Mouse (Mus musculus) layer of hippocampus, postnatal 14 days (tissue): Measurements from ENCODE around the gene Map3k19. TPM values are rescaled to one million over a fixed set of nuclear protein-coding genes. Genes with fewer than 3 reads are reported as not detected.

ENCODE experiments used
- DNase-seq, 2 experiments: peaks; one replicate each; pipeline ENCODE4 v3.0.0; 2021 to 2022; ENCODE audit warnings: low spot score in 2 of 2, mixed read lengths in 1 of 2
- long read RNA-seq, 2 experiments: library from polyadenylated mRNA; stranded (forward); transcript quantifications; one replicate each; pipeline ENCODE4 v2.0.0; 2021
- total RNA-seq, 2 experiments: library from RNA; stranded (reverse); gene quantifications; 2 replicates each; pipeline ENCODE4 v1.2.3; 2021

Map3k19 gene
- 1 to 10 TPM; 4.6 TPM for total RNA-seq
- long read RNA-seq, experiment 1, partial matches to known transcripts: 0 of 1 reads
- long read RNA-seq, experiment 1, other reads (novel, unspliced or antisense): 1 of 1 reads
- long read RNA-seq, experiment 2, partial matches to known transcripts: 1 of 5 reads
- long read RNA-seq, experiment 2, other reads (novel, unspliced or antisense): 4 of 5 reads

DNA sequence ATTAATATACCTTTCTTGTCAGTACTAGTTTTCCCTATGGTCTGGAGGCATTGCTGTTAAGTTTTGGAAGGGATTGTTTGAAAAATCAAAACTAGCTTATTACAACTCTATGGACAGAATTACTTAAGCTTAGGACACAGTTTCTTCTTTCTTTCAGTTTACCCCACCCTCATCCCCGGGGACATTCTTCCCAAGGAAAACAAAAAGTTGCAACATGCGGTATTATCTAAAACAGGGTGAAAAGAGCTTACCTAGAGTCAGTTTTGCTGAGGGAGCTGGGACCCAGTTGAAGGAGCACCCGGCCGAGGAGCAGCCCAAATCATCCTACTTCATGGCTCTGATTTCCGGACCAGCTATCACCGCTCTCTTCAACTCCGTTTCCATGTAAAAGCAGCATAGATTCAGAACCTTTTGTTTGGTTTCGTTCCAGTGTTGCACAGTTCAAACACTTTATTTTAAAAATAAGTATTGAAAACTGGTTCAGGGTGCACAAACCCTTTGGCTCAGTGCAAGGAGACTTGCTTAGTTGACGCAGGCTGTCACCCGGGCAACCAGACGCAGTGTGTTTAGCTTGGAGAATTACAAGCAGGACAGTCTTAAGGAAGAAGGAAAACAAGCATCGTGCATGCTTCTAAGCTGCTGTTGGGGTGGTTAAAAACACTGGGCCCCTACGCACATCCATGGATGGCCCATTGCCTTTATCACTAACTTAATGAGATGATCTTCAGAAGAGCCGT lies at the start of gene Map3k19:
Map3k19 (minus strand) TSS at position 546 of the 737 bp plus-strand sequence.
- DNase-seq: peak; percentile 27 to 60

DNA sequence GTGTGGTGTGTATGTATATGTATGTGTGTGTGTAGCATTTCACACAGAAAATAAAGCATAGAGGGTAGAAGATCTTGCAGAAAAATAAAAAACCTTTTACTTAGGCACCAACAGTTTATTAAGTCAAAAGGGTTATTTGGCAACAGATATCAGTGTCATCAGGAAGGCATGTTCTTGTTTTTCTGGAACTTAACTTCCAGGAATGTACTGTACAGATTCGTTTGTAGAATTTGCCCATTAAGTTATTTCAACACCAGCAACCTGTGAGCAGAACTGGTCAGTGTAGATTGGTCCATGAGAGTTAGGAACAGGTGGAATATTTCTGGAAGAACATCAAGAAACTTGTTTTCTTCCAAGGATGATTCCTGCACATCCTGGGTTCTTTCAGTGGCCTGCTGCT lies 44.6 kb upstream of the Map3k19 start:
- DNase-seq: no peak

DNA sequence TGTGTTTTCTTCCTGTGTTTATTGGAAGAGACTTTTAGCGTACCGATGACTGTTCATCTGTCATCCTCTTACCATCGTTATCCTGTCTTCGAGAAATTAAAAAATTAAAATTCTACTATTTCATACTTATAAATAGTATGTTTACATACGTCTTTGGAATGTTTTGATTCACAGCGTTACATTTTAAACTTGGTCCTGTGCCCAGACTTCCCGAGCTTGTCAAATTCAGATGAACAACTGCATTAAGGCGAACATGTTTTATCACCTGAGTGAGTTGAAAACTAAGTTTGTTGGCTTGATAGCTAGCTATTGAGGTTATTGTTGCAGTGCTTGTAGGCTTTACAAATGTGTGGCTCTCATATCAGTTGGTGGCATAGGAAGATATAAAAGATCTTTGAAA lies 14.4 kb upstream of the Map3k19 start:
- DNase-seq: peak in 1 of 2 experiments; percentile 20

DNA sequence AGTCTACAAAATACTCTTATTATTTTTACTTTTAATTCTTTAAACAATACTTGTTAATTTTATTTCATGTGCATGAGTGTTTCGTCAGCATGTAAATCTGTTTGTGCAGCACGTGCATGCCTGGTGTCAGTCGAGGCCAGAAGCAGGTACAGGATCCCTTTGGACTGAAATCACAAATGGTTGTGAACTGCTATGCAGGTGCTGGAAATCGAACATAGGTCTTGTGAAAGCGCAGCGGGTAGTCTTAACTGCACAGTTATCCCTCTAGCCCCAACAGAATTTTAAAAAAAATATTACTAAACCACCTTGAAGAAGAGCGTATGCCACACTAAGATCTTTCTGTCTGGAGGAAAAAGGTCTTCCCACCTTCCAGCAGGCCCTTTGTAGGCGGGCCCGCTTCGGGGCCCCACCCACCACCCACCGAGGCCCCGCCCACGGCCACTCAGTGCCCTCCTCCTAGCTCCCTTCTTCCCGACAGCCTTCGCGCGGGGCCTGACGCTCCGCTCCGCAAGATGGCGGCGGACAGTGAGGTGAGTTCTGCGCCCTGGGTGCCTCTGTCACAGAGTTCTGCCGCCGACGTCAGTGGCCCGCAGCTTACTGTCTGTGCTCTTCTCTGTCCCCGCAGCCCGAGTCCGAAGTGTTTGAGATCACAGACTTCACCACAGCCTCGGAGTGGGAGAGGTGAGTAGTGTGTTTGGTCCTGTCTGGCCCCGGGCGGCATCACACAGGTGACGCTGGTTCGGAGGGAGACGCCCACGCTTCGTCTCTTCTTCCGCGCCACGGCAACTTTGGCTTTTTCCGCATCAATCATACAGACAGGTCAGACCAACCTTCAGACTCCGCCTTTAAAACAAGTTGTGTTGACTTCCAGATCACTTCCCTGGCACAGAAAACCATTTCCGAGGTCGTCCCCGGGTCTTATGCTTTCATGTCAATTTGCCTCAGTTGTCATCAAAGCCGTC lies 13.8 kb upstream of the Map3k19 start, which contains the start of gene Rab3gap1:
Rab3gap1 (plus strand) TSS at position 474 of the 962 bp plus-strand sequence.
- DNase-seq: peak; percentile 81 to 82

DNA sequence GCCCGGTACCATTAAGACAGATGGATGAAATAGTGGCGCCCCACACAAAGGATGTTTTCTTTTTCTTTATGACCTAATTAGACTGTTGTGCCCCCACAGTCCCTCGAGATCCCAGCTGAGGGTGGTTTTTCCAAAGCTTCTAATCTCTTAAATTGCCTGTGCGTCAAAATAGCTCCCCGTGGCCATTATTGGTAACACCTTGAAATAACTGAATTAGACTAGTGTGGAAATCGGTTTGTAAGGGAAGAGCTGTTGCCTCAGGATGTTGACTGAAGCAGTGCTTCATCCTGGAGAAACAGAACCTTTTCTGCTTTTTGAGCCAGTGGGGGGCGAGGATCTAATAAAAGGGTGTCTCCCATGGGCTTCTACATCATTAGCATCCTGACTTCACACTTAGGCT lies 9.0 kb upstream of the Map3k19 start:
- no peak for DNase-seq

DNA sequence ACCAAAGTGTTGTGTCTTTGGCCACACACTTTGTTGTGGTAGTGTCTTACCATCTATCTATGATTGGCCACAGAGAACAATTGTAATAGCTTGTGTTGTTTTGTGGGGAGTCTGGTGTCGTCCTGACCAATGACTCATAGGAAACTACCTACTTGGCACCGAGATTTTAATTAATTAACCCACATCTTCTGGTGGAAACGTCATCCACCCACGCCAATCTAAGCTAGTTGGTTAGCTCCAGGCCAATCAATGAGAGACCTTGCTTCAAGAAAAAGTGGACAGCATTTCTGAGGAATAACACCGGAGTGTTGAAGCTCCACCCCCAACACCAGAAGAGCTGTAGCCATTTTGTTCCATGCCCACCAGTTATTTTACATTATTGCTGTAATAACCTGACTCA lies 7.1 kb upstream of the Map3k19 start:
- DNase-seq: no peak

DNA sequence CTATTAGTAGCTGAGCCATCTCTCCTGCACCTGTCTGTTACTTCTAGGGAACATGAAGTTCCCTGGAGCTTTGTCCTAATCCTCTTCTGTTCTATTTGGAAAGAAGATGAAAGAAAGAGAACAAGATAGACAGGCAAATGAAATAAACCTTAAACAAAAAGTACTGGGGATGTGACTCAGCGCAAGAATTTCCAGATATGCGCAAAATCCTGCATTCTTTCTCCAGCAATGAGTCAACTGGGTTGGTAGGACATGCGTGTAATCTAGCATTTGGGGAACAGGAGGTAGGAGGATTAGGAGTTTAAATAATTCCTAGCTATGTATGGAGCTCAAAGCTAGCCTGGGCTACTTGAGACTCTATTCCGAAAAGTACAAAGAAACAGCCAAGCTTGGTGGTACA lies 5.7 kb upstream of the Map3k19 start:
- no peak for DNase-seq

DNA sequence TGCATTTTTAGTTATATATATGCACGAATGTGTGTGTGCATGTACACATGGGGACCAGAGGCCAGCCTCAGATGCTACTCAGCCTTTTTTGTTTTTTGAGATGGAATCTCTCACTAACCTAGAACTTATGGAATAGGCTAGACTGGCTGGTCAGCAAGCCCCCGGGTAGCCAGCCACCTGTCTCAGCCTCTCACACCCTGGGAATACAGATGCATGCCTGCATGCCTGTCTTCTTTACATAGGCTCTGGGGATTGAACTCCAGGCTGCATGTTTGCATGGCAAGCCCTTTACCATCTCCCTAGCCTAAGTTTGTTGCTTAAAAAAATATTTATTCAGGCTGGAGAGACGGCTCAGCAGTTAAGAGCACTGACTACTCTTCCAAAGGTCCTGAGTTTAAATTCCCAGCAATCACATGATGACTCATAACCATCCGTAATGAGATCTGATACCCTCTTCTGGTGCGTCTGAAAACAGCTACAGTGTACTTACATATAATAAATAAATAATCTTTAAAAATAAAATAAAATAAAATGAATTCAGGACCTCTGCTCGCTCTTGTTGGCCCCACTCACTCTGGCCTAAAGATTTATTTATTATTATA lies 5.1 kb upstream of the Map3k19 start:
- no peak for DNase-seq

DNA sequence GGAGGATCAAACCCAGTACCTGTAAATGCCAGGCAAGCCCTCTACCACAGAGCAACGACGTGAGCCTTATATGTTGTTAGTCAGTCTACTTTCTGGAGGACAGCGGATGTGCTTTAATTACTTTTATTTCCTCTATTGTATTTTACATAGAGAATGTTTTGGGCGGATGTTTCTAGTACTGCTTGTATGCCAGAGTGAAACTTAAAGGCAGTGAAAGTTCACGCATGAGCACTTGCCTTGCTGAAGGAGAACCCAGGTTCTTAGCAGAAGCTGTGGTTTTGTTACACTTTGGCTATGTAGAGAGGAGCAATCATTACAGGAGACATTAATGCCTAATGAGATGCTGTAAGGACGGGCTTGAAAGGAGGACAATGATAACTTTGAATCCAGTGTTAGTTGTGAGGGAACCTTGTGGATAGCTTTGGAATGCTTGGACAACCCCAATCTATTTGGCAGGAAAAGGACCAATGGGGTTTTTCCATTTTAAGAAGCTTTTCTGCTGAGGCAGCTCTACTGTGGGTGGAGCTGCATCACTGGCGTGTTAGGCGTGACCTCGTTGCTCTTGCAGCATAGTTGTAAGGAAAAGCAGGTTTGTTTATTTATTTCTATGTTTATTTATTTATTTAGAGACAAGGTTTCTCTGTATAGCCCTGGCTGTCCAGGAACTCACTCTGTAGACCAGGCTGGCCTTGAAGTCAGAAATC lies 4.3 kb upstream of the Map3k19 start:
- no peak for DNase-seq

DNA sequence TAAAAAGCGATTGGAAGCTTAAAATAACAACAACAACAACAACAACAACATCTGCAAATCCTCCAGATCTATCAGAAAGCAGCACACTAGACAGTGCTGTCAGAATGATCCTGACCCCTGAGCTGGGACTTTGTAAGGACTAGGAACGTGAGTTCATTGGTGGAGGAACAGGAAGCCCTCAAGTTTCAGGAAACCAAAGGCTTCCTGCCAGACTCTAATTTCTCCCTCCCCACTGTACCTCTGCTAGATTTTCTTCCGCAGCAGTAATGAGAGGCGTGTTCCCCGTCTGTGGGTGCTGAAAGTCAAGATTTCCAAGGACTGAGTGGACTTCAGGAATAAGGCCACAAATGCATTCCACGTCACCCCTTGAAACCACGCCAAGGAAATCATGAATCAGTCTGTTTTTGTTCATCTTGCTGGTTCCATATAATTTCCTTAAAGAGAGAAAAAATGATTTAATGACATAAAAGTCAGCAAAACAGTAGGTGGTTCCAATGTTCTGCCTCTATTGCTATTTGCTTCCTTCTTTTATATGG lies 4.7 kb downstream of the Map3k19 start:
- no peak for DNase-seq

DNA sequence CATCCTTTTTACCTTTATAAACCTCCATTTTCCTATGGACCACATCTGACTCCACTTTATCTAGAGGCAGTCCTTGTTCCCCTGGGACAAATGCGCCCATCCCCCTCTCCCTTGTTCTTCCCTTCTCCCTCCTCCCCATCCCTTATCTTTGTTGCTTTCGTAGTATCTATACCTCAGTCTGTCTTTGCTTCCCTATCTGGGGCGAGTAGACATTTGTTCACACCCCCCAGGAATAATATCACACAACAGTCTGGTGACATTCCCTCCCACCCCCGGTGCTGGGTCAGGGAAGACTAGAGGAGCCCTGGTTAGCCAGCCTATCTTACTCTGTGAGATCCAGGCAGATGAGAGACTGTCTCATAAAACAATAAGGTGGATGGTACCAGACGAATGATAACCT lies 9.4 kb downstream of the Map3k19 start:
- DNase-seq: no peak

DNA sequence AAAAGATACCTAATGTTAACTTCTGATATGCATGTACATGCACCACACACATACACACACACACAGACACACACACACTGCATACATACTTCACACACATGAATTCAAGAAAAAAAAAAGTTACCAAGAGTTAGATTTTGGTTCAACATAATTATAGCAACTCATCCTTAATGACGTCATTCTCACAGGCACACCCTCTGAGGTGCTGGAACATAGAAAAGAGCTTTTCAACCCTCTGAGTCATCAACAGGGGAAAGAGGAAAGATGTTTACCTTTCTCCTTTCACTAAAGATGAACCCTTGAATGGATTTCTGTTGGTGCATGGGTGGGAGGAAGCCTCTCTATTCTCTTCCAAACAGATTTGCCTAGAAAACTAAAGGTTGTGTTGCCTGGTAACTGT lies 16.2 kb downstream of the Map3k19 start:
- no peak for DNase-seq

DNA sequence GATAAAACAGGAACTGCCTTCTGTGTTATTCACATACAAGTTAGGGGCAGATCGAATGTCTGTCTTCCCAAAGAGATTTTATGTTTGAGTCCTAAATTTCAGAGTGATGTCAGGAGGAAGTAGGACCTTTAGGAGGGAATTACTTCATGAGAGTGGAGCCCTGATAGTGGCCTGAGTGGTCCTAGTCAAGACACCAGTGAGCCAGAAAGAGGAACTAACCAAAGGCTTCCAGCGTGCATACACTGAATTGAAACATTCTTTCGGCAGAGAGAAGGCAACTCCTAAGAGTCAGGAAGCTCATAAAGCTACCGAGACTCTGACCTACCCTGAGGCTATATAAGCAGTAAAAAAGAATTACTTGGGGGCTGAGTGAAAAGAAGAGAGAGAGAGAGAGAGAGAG lies 18.2 kb downstream of the Map3k19 start:
- no peak for DNase-seq

DNA sequence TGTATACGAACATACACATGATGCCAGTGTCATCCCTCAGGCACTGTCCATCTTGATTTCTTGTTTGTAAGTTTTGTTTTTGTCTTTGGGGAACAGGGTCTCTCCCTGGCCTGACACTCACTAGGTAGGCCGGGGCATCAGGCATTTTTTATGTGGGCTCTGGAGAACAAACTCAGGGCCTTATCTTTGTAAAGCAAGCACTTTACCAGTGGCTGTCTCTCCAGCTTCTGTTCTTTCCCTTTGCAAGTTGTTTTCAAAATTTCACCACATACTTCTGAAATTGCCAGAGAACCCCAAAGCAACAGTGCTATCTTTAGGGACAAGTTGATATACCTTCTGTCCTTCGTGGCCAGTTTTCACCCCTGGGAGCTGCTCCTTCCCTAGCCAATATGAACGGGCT lies 20.6 kb downstream of the Map3k19 start:
- DNase-seq: no peak

DNA sequence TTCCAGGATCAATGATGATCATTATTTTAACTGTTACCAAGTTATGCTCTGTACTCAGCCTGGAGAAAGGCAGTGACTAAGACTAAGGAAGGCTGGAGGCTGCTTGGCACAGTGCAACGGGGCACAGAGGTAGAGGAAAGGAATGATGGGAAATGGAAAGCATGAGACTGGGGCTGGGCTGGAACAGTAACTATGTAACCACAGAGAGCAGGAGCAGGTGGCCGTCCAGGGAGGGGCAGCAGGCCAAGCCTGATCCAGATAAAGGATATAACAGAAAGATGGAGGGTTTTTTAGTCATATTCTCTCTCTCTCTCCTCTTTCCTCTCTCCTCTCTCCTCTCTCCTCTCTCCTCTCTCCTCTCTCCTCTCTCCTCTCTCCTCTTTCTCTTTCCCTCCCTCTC lies 21.1 kb downstream of the Map3k19 start:
- DNase-seq: no peak

DNA sequence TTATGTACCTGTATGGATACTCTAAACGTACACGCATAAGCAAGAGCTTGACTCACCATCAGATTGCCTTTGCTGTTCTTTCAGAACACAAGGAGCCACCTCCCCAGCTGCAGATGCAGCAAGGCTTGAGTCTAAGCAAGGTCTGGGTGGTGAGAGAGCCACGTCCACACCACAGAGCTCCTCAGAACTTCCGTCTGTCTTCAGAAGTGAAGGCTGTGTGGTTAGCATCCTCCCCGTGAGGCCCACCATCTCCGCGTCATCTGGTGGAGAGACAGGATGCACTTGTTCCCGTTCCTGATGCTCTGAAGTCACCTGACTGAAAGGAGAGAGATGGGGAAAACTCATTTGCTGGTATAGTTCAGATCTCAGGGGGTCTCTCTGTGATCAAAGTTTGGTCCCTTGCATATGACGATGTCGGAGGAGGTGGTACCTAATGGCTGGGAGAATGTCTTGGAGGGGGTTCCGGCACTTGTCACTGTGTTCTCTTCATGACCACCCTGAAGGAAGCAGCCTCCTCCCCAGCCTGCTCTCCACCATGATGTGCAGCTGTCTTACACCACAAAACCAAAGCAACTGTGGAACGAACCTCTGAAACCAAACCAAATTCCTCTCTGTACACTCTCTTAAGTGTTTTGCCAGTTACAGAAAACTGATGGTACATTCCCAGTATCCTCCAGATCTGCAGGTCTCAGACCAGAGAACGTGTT lies 24.5 kb downstream of the Map3k19 start:
- DNase-seq: no peak

DNA sequence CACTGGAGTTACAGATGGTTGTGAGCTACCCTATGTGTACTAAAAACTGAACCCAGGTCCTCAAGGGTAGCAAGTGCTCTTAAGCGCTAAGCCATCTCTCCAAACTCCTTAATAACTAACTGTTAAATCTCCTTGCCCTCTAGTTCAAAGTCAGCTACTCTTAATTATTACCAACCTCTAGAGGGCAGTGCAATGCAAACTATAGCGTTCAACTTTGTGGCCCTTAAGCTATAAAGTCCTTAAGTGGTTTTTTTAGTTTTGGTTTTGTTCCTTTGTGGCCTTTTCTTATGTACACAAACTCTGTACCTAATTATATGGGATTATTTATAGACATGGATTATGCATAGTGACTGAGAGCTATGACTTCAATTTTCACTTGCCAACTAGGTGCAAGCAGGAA lies 27.5 kb downstream of the Map3k19 start:
- peak in 1 of 2 experiments; percentile 50 for DNase-seq

DNA sequence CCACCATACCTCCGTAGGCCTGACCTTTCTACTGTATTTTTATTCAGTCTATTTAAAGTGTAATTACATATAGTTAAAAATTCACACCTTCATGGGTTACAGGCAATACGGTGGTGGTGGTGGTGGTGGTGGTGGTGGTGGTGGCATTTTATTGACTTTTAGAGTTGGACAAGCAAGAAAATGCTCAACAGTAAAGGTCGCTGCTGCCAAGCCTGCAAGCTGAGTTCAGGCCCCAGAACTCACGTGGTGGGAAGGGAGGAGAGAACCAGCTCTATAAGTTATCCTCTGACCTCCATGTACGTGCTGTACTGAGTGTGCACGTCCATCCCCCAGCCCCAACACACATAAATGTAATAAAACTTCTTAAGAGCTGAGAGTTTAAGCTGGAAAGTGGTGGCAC lies 38.5 kb downstream of the Map3k19 start:
- no peak for DNase-seq

DNA sequence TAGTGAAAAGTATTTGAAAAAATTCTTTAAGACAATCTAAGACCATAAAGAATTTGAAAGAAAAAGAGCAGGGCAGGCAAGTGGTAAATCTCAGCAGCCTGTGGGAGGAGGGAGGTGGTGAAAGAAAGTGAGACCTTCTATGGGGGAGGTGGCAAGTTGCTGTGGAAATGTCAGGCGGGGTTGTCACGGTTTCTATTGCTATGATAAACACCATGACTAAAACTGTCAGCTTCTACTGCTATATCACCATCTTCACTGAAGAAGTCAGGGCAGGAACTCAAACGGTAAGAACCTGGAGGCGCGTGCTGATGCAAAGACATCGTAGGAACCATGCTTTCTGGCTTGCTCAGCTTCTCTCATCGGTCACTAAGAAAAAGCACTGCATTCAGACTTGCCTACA lies 41.9 kb downstream of the Map3k19 start:
- DNase-seq: no peak

DNA sequence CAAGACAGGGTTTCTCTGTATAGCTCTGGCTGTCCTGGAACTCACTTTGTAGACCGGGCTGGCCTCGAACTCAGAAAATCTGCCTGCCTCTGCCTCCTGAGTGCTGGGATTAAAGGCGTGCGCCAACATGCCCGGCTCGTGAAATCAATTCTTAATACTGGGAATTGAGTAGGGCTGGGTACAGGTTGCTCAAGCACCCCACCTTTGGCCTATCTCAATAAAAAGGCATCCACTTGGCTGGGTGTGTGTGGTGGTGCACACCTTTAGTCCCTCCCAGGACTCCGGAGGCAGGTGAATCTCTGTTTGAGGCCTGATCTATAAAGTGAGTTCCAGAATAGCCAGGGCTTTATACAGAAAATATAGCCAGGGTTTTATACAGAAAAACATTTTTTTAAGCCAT lies 46.2 kb downstream of the Map3k19 start:
- no peak for DNase-seq
